Mouse (Mus musculus): ENCODE results near the gene Acp4.
"Not testable (repeated sequence)": the region's sequence is repeated elsewhere in the genome, so short reads cannot be mapped to it uniquely, and the experiment has no call there.

Gene Acp4

GRCm38 (mm10) chr7:44262791-44263643 is 5.8 kb upstream of the Acp4 start:
- peak; percentile 94 for DNase-seq (ENCODE audit: low read depth, low spot score)

- no peak for DNase-seq (ENCODE audit: low read depth, low spot score)
Measured at GRCm38 (mm10) chr7:44261147-44261546, 4.0 kb upstream of the Acp4 start, which contains the start of gene Gm15517. TSS of gene Gm15517 (plus strand) at chr7:44261447.

DNA sequence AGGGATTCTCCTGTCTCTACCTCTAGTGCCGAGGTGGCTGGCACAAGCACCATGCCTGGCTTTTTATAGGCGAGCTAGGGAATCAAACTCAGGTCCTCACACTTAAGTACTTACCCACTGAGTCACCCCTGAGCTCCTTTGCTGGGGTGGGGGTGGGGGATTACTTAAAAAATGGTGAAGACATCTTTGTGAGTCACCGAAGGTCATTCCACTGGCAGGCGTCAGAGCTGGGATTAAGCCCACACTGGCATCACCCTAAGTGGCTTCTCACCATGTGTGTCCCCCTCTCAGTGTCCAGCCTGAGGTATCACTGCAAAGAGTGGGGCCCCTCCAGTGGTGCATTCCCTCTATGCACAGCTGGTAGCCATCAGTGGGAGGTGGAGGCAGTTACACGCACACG is 3.2 kb upstream of the Acp4 start:
- no peak for DNase-seq (ENCODE audit: low read depth, low spot score)

DNA sequence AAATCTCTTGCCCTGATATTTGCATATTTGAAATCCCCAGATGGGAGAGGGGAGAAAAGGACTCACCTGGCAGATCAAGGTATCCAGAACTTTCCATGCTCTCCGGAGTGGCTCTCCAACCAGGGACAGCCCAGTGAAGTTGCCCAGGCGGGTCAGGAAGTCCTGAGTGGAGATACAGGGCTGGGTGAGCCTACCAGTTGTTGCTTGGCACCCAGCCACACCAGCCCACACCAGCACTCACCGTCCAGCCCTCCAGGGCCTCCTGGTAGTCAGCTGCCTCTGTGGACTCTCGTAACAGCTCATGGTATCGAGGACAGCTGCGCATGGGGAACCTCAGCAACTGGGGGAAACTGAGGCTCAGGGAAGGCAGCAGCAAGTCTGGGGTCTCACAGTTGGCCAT is 2.2 kb downstream of the Acp4 start:
- no peak for DNase-seq (ENCODE audit: low read depth, low spot score)

- DNase-seq (ENCODE audit: low read depth, low spot score): no peak
Measured at GRCm38 (mm10) chr7:44253023-44253616, 4.1 kb downstream of the Acp4 start.

DNA sequence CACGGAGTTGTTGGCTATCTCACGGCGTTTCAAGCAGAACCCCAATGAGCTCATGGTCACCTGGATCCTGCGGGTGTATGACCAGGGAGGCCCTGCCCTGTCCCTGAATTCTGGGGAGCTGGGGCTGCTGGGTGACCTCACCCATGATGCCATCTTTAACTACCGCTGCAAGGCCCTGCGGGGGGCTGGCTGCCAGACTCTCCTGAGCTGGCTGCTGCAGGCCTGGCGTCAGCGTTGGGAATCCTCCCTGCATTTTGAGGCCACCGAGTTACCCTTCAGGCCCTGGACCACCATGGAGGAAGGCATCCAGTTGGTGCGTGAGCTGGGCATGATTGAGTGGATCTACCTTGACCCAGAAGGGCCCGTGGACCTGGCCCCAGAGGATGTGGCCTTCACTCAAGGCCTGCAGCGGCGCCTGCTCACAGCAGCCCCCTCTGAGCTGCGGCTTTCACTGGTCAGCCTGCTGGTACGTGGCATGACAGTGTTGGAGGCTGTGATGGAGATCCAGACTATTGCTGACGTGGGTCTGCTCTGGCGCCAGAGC is 6.4 kb downstream of the Acp4 start:
- not testable (repeated sequence) for DNase-seq (ENCODE audit: low read depth, low spot score)

- no peak for DNase-seq (ENCODE audit: low read depth, low spot score)
Measured at GRCm38 (mm10) chr7:44249248-44249647, 7.9 kb downstream of the Acp4 start.

GRCm38 (mm10) chr7:44247971-44248370 is 9.2 kb downstream of the Acp4 start:
- DNase-seq (ENCODE audit: low read depth, low spot score): no peak

GRCm38 (mm10) chr7:44246984-44247470 is 10.2 kb downstream of the Acp4 start:
- DNase-seq (ENCODE audit: low read depth, low spot score): peak; percentile 75

GRCm38 (mm10) chr7:44246055-44246983 is 10.9 kb downstream of the Acp4 start, which contains the start of the genes 1700028J19Rik and 2410002F23Rik:
TSS of gene 1700028J19Rik (minus strand) at chr7:44246695.
TSS of gene 2410002F23Rik (plus strand) at chr7:44246722.
- DNase-seq (ENCODE audit: low read depth, low spot score): peak; percentile 93

- DNase-seq (ENCODE audit: low read depth, low spot score): no peak
Measured at GRCm38 (mm10) chr7:44244080-44244479, 13.1 kb downstream of the Acp4 start.

- no peak for DNase-seq (ENCODE audit: low read depth, low spot score)
Measured at GRCm38 (mm10) chr7:44241163-44241562, 16.0 kb downstream of the Acp4 start.

DNA sequence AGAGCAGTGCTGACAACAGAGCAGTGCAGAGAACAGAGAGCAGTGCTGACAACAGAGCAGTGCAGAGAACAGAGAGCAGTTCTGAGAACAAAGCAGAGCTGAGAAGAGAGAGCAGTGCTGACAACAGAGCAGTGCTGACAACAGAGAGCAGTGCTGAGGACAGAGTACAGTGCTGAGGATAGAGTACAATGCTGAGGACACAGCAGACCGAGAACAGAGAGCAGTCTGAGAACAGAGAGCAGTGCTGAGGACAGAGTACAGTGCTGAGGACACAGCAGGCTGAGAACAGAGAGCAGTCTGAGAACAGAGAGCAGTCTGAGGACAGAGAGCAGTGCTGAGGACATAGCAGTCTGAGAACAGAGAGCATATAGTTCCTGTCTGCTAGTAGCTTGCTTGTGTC is 16.5 kb downstream of the Acp4 start:
- DNase-seq (ENCODE audit: low read depth, low spot score): no peak

- no peak for DNase-seq (ENCODE audit: low read depth, low spot score)
Measured at GRCm38 (mm10) chr7:44239913-44240312, 17.3 kb downstream of the Acp4 start.

DNA sequence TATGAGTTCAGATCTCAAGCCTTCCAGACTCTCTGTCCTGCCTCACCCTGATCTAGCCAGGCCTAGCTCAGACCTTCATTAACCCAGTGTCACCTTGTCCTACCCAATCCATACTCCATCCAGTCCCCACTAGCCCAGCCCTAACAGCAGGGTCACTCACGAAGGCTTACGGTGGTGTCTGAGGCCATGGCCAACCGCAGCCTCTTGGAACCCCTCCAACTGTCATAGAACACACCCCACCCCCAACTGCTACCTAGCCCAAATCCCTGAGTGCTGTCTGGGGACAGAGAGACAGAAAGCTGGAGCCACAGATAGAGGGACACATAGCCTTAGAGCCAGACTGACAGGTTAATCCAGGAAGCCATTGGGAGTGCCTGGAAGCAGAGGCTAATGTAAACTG is 21.3 kb downstream of the Acp4 start, which contains the start of gene Gm36864:
Gene Gm36864, plus strand, starts transcription at position 269 of the 400 bp plus-strand sequence.
- no peak for DNase-seq (ENCODE audit: low read depth, low spot score)

- DNase-seq (ENCODE audit: low read depth, low spot score): no peak
Measured at GRCm38 (mm10) chr7:44225076-44225475, 32.1 kb downstream of the Acp4 start, which contains the start of gene Klk1. TSS of gene Klk1 (plus strand) at chr7:44225360.

DNA sequence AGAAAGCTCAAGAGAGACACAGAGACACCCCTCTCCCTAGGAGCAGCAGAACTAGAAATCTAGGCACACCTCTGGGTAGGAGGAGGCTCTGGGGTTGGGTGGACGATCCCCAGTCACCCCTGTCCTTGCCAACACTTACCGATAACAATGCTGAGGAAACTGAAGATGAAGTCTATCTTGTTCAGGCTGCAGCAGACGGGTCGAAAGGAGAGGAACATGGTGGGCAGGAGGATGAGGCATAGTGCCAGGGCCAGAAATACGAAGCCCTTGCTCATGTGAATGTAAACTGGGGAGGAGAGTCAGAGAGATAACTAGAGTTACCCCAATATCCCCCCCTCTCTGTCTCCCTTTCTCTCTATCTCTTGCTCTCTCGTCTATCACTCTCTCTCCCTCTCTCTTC is 34.8 kb downstream of the Acp4 start:
- DNase-seq (ENCODE audit: low read depth, low spot score): not testable (repeated sequence)

GRCm38 (mm10) chr7:44221601-44222000 is 35.6 kb downstream of the Acp4 start:
- DNase-seq (ENCODE audit: low read depth, low spot score): not testable (repeated sequence)

GRCm38 (mm10) chr7:44215645-44216044 is 41.5 kb downstream of the Acp4 start, which contains the start of gene Klk1b5:
TSS of gene Klk1b5 (plus strand) at chr7:44215945.
- DNase-seq (ENCODE audit: low read depth, low spot score): no peak

GRCm38 (mm10) chr7:44208307-44208706 is 48.9 kb downstream of the Acp4 start:
- no peak for DNase-seq (ENCODE audit: low read depth, low spot score)

DNA sequence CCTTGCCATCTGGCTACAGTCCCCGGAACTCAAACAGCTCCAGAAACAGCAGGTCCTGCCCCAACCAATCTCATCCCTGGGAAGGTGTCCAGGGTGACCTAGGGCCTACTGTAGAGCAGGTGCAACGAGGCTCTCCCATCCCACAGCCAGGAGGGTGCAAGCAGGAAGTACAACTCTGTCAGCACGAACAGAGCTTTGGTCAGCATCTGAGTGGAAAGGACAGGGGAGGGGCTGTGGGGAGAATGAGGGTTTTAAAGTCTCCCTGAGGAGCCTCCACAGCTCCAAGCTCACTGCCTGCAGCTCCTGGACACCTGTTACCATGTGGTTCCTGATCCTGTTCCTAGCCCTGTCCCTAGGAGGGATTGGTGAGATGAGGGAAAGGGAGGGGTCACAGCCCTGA is 50.0 kb downstream of the Acp4 start, which contains the start of gene Klk1b4:
Gene Klk1b4, plus strand, starts transcription at position 301 of the 400 bp plus-strand sequence.
- DNase-seq (ENCODE audit: low read depth, low spot score): not testable (repeated sequence)
